Mouse (Mus musculus) hindlimb bud, embryonic 11.5 days (tissue): Measurements from ENCODE around the gene Tsen54.
"Not testable (repeated sequence)": the region's sequence is repeated elsewhere in the genome, so short reads cannot be mapped to it uniquely, and the experiment has no call there.

Source experiments
- DNase-seq: peaks from one replicate; pipeline ENCODE4 v3.0.0-alpha.2; 2012; ENCODE audit warnings: low read depth, low spot score; ENCODE audit errors: extremely low spot score

Tsen54 gene

GRCm38 (mm10) chr11:115829036-115829435 lies 14.5 kb downstream of the Tsen54 start:
- no peak for DNase-seq

GRCm38 (mm10) chr11:115830550-115831325 lies 16.2 kb downstream of the Tsen54 start:
- no peak for DNase-seq

- DNase-seq = no peak
These were observed 17.0 kb downstream of the Tsen54 start for GRCm38 (mm10) chr11:115831518-115831917.

- no peak for DNase-seq
These were observed 17.5 kb downstream of the Tsen54 start for GRCm38 (mm10) chr11:115832064-115832463.

GRCm38 (mm10) chr11:115832523-115832922 lies 18.0 kb downstream of the Tsen54 start:
- peak; percentile 57 for DNase-seq

GRCm38 (mm10) chr11:115833021-115833513 lies 18.5 kb downstream of the Tsen54 start:
- no peak for DNase-seq

- DNase-seq = no peak
These were observed 19.5 kb downstream of the Tsen54 start for GRCm38 (mm10) chr11:115834033-115834432.

- DNase-seq = no peak
These were observed 22.3 kb downstream of the Tsen54 start for GRCm38 (mm10) chr11:115836656-115837395.

- DNase-seq = no peak
These were observed 23.3 kb downstream of the Tsen54 start for GRCm38 (mm10) chr11:115837606-115838345.

GRCm38 (mm10) chr11:115838895-115839311 lies 24.4 kb downstream of the Tsen54 start:
- DNase-seq = no peak

- DNase-seq = no peak
These were observed 25.2 kb downstream of the Tsen54 start for GRCm38 (mm10) chr11:115839732-115840131.

- DNase-seq = no peak
These were observed 26.5 kb downstream of the Tsen54 start for GRCm38 (mm10) chr11:115841044-115841443.

GRCm38 (mm10) chr11:115841961-115842550 lies 27.5 kb downstream of the Tsen54 start:
- no peak for DNase-seq

GRCm38 (mm10) chr11:115843141-115843890 lies 28.8 kb downstream of the Tsen54 start:
- DNase-seq = no peak

GRCm38 (mm10) chr11:115843891-115844239 lies 29.3 kb downstream of the Tsen54 start:
- no peak for DNase-seq

GRCm38 (mm10) chr11:115844240-115844639 lies 29.7 kb downstream of the Tsen54 start:
- DNase-seq = no peak

- no peak for DNase-seq
These were observed 31.3 kb downstream of the Tsen54 start for GRCm38 (mm10) chr11:115845819-115846218.

- no peak for DNase-seq
These were observed 40.1 kb downstream of the Tsen54 start for GRCm38 (mm10) chr11:115854674-115855073.

- DNase-seq = not testable (repeated sequence)
These were observed 42.6 kb downstream of the Tsen54 start for GRCm38 (mm10) chr11:115857146-115857545.

GRCm38 (mm10) chr11:115857936-115858335 lies 43.4 kb downstream of the Tsen54 start:
- no peak for DNase-seq
